Mouse (Mus musculus) hindbrain, embryonic 14.5 days (tissue): ENCODE data around the gene Acot4. TPM values are rescaled to one million over a fixed set of nuclear protein-coding genes. Genes with fewer than 3 reads are reported as not detected.
A peak's percentile ranks its signal among the peaks of the same experiment; 100 is the strongest.
"Not testable (repeated sequence)": the region's sequence is repeated elsewhere in the genome, so short reads cannot be mapped to it uniquely, and the experiment has no call there.

Source experiments
- ATAC-seq: fragments of 200-750 bp; cut with Nextera tagmentation; 2 replicates; pipeline ENCODE4 v1.8.0; 2017; ENCODE audit warnings: moderate number of reproducible peaks, mild to moderate bottlenecking, moderate TSS enrichment, moderate library complexity; ENCODE audit not compliant: low FRiP score
- DNase-seq: peaks from one replicate; pipeline ENCODE4 v3.0.0-alpha.2; 2015; ENCODE audit warnings: low spot score
- H3K27ac ChIP-seq: fragments of 300-500 bp; sonication (generic); 2 replicates; pipeline ENCODE4 v1.5.1; 2014; ENCODE audit warnings: mild to moderate bottlenecking, moderate library complexity
- H3K27me3 ChIP-seq: fragments of 300-500 bp; sonication (generic); 2 replicates; pipeline ENCODE4 v1.6.1; 2014; ENCODE audit warnings: mild to moderate bottlenecking, low read length, mixed read lengths; ENCODE audit not compliant: control insufficient read depth, insufficient read depth
- H3K36me3 ChIP-seq: fragments of 300-500 bp; sonication (generic); replicated peaks from 2 replicates; pipeline ENCODE4 v1.6.1; 2014; ENCODE audit not compliant: control insufficient read depth, insufficient read depth
- H3K4me1 ChIP-seq: fragments of 300-500 bp; sonication (generic); replicated peaks from 2 replicates; pipeline ENCODE4 v1.6.1; 2014; ENCODE audit warnings: antibody characterized with exemption, low read length, mixed read lengths; ENCODE audit not compliant: control insufficient read depth, insufficient read depth
- H3K4me2 ChIP-seq: fragments of 300-500 bp; sonication (generic); replicated peaks from 2 replicates; pipeline ENCODE4 v1.6.1; 2014; ENCODE audit warnings: mild to moderate bottlenecking, moderate library complexity
- H3K4me3 ChIP-seq: fragments of 300-500 bp; sonication (generic); replicated peaks from 2 replicates; pipeline ENCODE4 v1.5.1; 2014; ENCODE audit warnings: mild to moderate bottlenecking, low read length
- H3K9ac ChIP-seq: fragments of 300-500 bp; sonication (generic); 2 replicates; pipeline ENCODE4 v1.6.1; 2014
- H3K9me3 ChIP-seq: fragments of 300-500 bp; sonication (generic); 2 replicates; pipeline ENCODE4 v1.6.1; 2016; ENCODE audit warnings: low read length; ENCODE audit not compliant: control insufficient read depth
- WGBS: fragments of 180-500 bp; shearing (Covaris S2); extraction: QIAGEN DNeasy Blood & Tissue Kit; methylation state at CpG from one replicate; pipeline ENCODE4 v1.1.7; 2014; 5-methylcytosine and 5-hydroxymethylcytosine counted together
- polyA plus RNA-seq: library from polyadenylated mRNA; unstranded; fragments of >200 nt; fragmentation: Nextera tagmentation; extraction: Ambion mirVana; gene quantifications from 2 replicates; pipeline ENCODE4 v1.2.1, GENCODE M21; 2014

Acot4 gene
- polyA plus RNA-seq, 1 experiment from 2014 or later, result 0.54 TPM

DNA sequence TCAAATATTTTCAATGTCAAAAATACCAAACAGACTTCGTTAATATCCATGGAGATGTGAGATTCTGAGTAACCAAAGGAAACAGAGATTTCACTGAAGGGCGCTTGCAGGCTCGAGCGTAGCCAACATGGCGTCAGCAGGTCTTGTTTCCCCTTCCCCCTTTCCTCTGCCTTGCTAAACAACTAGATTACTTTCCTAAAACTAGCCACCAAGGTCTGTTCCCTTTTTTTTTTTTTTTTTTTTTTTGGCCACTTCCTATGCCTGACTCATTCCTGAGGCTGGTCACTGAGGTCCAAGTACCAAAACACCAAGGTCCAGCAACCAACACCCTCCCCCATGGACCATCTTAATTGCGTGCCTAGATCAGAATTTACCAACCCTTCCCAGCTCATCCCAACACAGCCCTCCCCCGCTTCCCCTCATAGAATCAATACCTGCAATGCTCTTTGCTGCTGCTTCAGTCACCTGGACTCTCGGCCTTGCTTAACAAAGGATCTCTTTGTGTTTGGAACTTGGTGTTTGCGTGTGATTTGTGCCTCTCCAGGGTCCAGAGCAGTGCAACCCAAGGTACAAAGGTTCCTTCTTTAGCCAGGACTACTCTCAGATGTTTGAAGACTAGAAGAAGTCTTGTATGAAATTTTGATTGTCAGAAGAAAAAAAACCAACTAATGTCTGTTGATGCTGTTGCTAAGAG is 15.0 kb upstream of the Acot4 start:
- no peak overlapping the region for H3K9ac ChIP-seq
- no peak for DNase-seq
- WGBS, result 86% methylated on average over 9 of the region's 9 CpGs

DNA sequence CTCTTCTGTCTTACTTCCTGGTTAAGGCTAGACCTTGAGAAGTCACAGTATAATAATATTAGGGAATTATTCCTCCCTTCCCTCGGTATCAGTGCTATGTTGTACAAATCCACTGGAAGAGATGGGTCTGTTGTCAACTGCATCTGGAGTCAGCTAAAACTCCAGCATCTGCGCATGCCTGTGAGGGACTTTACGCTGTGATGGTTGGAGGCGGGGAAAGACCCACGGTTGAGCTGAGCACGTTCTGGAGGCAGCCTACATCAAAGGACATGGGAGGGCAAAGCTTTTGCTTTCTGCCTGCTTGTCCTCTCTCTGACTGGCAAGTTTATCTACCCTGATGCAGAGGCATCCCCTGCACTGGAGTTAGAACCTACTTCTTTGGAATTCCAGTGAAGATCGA is 12.3 kb upstream of the Acot4 start:
- 89% methylated on average over 7 of the region's 7 CpGs for WGBS
- no peak overlapping the region for H3K27ac ChIP-seq
- no peak overlapping the region for H3K4me2 ChIP-seq
- no peaks in the 10 kb centered on the region for H3K27me3 ChIP-seq
- no peaks in the 10 kb centered on the region for H3K4me1 ChIP-seq
- no peak overlapping the region for H3K4me3 ChIP-seq
- ATAC-seq (no peak), DNase-seq (no peak)
- H3K36me3 ChIP-seq, result no peaks in the 10 kb centered on the region
- no peak overlapping the region for H3K9ac ChIP-seq
- no peaks in the 10 kb centered on the region for H3K9me3 ChIP-seq

More for the DNA sequence above, 15.0 kb upstream of the Acot4 start:
- Histone ChIP-seq H3K36me3 (no peaks in the 10 kb centered on the region), H3K9me3 (no peaks in the 10 kb centered on the region), H3K4me1 (no peaks in the 10 kb centered on the region), H3K27me3 (no peaks in the 10 kb centered on the region), H3K4me2 (no peak overlapping the region), H3K4me3 (no peak overlapping the region), H3K27ac (no peak overlapping the region)
- ATAC-seq, result no peak

GRCm38 (mm10) chr12:84028328-84028727 is 9.9 kb upstream of the Acot4 start:
- H3K27ac ChIP-seq, ATAC-seq: not testable (repeated sequence)
- WGBS, result 47% methylated on average over 3 of the region's 3 CpGs

GRCm38 (mm10) chr12:84029043-84029442 is 9.1 kb upstream of the Acot4 start:
- not testable (repeated sequence) for DNase-seq

More at GRCm38 (mm10) chr12:84028328-84028727, 9.9 kb upstream of the Acot4 start:
- H3K4me1 ChIP-seq, H3K4me3 ChIP-seq, DNase-seq, H3K4me2 ChIP-seq, H3K9me3 ChIP-seq, H3K9ac ChIP-seq, H3K27me3 ChIP-seq, H3K36me3 ChIP-seq: not testable (repeated sequence)

DNA sequence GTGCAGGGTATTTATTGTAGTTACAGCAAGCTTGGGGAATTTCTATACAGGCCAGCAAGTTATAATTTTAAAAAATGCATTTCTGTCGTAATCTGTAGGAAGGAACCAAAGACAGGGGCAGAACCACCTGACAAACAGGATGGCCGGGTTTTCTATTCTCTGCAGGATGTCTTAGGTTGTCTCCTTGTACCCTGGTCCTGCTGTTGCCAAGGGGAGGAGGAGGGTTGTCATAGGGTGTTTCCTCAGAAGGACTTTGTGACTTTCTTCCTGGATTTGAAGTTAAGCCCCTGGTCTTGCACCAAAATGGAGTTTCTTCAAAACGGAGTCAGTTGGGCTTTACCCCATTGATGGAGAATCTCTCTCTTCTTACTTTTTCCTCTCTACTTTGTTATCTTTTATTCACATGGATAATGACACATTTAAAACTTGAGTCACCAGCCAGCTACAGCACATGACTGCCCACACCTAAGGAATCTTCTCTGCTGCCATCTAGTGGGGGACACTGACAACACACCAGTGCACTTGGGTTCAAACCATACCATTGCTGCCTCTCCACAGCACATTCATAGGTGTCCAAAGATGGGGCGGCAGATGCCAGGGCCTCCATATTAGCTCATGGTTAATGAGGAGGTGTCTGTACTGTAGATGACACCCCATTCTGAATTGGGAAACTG is 7.4 kb upstream of the Acot4 start:
- no peak overlapping the region for H3K27ac ChIP-seq
- H3K4me3 ChIP-seq, result no peak overlapping the region
- WGBS, result 72% methylated on average over 4 of the region's 4 CpGs
- H3K36me3 ChIP-seq, result no peaks in the 10 kb centered on the region
- H3K9me3 ChIP-seq, result no peaks in the 10 kb centered on the region
- no peak overlapping the region for H3K4me2 ChIP-seq
- H3K4me1 ChIP-seq, result no peaks in the 10 kb centered on the region
- DNase-seq, result peak; percentile 85
- H3K9ac ChIP-seq, result no peak overlapping the region
- no peak for ATAC-seq
- no peaks in the 10 kb centered on the region for H3K27me3 ChIP-seq

More at GRCm38 (mm10) chr12:84029043-84029442, 9.1 kb upstream of the Acot4 start:
- not testable (repeated sequence) for H3K4me3 ChIP-seq, H3K9me3 ChIP-seq, H3K4me1 ChIP-seq, H3K4me2 ChIP-seq, H3K27me3 ChIP-seq, H3K27ac ChIP-seq, ATAC-seq, H3K9ac ChIP-seq, H3K36me3 ChIP-seq
- WGBS, result 89% methylated on average over 1 of the region's 1 CpGs

- H3K9me3 ChIP-seq, result no peaks in the 10 kb centered on the region
- no peak overlapping the region for H3K4me2 ChIP-seq
- H3K27ac ChIP-seq, result no peak overlapping the region
- H3K27me3 ChIP-seq, result no peaks in the 10 kb centered on the region
- no peak overlapping the region for H3K9ac ChIP-seq
- ATAC-seq, result no peak
- H3K36me3 ChIP-seq, result no peaks in the 10 kb centered on the region
- 88% methylated on average over 4 of the region's 4 CpGs for WGBS
- no peak overlapping the region for H3K4me3 ChIP-seq
- no peak for DNase-seq
- H3K4me1 ChIP-seq, result no peaks in the 10 kb centered on the region
Observed at GRCm38 (mm10) chr12:84032854-84033253, 5.3 kb upstream of the Acot4 start.

- not testable (repeated sequence) for H3K9ac ChIP-seq, H3K9me3 ChIP-seq, H3K36me3 ChIP-seq, H3K27ac ChIP-seq, H3K4me3 ChIP-seq, H3K27me3 ChIP-seq, H3K4me2 ChIP-seq, H3K4me1 ChIP-seq, ATAC-seq, DNase-seq
- WGBS, result 85% methylated on average over 2 of the region's 2 CpGs
Observed at GRCm38 (mm10) chr12:84033302-84033701, 4.9 kb upstream of the Acot4 start.

GRCm38 (mm10) chr12:84034108-84034507 is 4.1 kb upstream of the Acot4 start:
- H3K27me3 ChIP-seq, result no peaks in the 10 kb centered on the region
- no peak overlapping the region for H3K27ac ChIP-seq
- H3K36me3 ChIP-seq, result no peaks in the 10 kb centered on the region
- H3K9ac ChIP-seq, result no peak overlapping the region
- WGBS, result 72% methylated on average over 4 of the region's 4 CpGs
- H3K4me1 ChIP-seq, result no peaks in the 10 kb centered on the region
- H3K4me2 ChIP-seq, result no peak overlapping the region
- DNase-seq (no peak), ATAC-seq (no peak)
- H3K4me3 ChIP-seq, result no peak overlapping the region
- H3K9me3 ChIP-seq, result 0 out of 2 replicates have a peak, but pooled peaks cover 2% of the 10 kb centered on the region

GRCm38 (mm10) chr12:84038691-84039111 is 522 bp downstream of the Acot4 start, which contains the start of gene Gm49366:
TSS of gene Gm49366 (plus strand) at chr12:84038935.
- not testable (repeated sequence) for H3K27me3 ChIP-seq, ATAC-seq
- WGBS, result 4% methylated on average over 35 of the region's 39 CpGs

More at GRCm38 (mm10) chr12:84038691-84039111, 522 bp downstream of the Acot4 start, which contains the start of gene Gm49366:
- H3K4me1 ChIP-seq, H3K27ac ChIP-seq, H3K36me3 ChIP-seq, DNase-seq, H3K9me3 ChIP-seq: not testable (repeated sequence)
- Histone ChIP-seq H3K4me2 (peak within 1 kb of the TSS; percentile 59), H3K9ac (peak within 1 kb of the TSS; percentile 50), H3K4me3 (peak within 1 kb of the TSS; percentile 39)
